Mouse (Mus musculus) heart, adult 2 months (tissue): ENCODE results near the gene Ppp1r12b.

Experiments used
- EP300 ChIP-seq: fragments of 200-500 bp; IDR thresholded peaks from 2 replicates; pipeline ENCODE4 v1.6.1; 2011; ENCODE audit warnings: low read depth, low read length, control low read depth; ENCODE audit not compliant: insufficient read depth
- POLR2A ChIP-seq: fragments of 200-500 bp; IDR thresholded peaks from 2 replicates; pipeline ENCODE4 v1.6.1; 2011; ENCODE audit warnings: mild to moderate bottlenecking, low read depth, low read length, control low read depth; ENCODE audit not compliant: insufficient read depth

GRCm38 (mm10) chr1:134819196-134819595 lies 136.5 kb downstream of the Ppp1r12b start:
- TF ChIP-seq POLR2A (no peak), EP300 (no peak)
